Mouse (Mus musculus) CH12.LX (cell line): Measurements from ENCODE around the gene Olfr556. TPM values are rescaled to one million over a fixed set of nuclear protein-coding genes. Genes with fewer than 3 reads are reported as not detected.

ENCODE experiments used
- polyA plus RNA-seq: library from polyadenylated mRNA; unstranded; fragments of >175 nt; gene quantifications from 2 replicates; pipeline ENCODE4 v1.2.1, GENCODE M21; 2012; ENCODE audit warnings: low read depth; ENCODE audit not compliant: insufficient read length
- total RNA-seq, 2 experiments: library from RNA; depleted of rRNA; stranded (reverse); fragments of 300-350 nt in 1 of 2; fragments of >200 nt in 1 of 2; gene quantifications; 2 replicates each; pipeline ENCODE4 v1.2.3; 2012 to 2014

The Olfr556 gene
- total and polyA plus RNA-seq, 3 experiments, result not detected

Other genes starting within 250 kb of the Olfr556 start
Only the 20 nearest of the 27 such genes appear.
- not detected in 2 replicates for gene Olfr545, start 165.3 kb upstream of the Olfr556 start, total RNA-seq (2012; rRNA removed)
- not detected in 2 replicates for gene Olfr545, start 165.3 kb upstream of the Olfr556 start, total RNA-seq (2014; rRNA removed)
- gene Olfr545, start 165.3 kb upstream of the Olfr556 start, polyA plus RNA-seq, result not detected in 2 replicates
- not detected in 2 replicates for gene Olfr547, start 130.2 kb upstream of the Olfr556 start, total RNA-seq (2012; rRNA removed)
- gene Olfr547, start 130.2 kb upstream of the Olfr556 start, total RNA-seq (2014; rRNA removed), result not detected in 2 replicates
- gene Olfr547, start 130.2 kb upstream of the Olfr556 start, polyA plus RNA-seq, result not detected in 2 replicates
- gene Olfr548-ps1, start 124.0 kb upstream of the Olfr556 start, total RNA-seq (2012; rRNA removed), result not detected in 2 replicates
- not detected in 2 replicates for gene Olfr548-ps1, start 124.0 kb upstream of the Olfr556 start, total RNA-seq (2014; rRNA removed)
- not detected in 2 replicates for gene Olfr548-ps1, start 124.0 kb upstream of the Olfr556 start, polyA plus RNA-seq
- gene Olfr549, start 115.0 kb upstream of the Olfr556 start, total RNA-seq (2012; rRNA removed), result not detected in 2 replicates
- gene Olfr549, start 115.0 kb upstream of the Olfr556 start, total RNA-seq (2014; rRNA removed), result not detected in 2 replicates
- gene Olfr549, start 115.0 kb upstream of the Olfr556 start, polyA plus RNA-seq, result not detected in 2 replicates
- gene Trim21, start 99.4 kb upstream of the Olfr556 start, total RNA-seq (2012; rRNA removed), result 10.4 and 10.5 TPM in 2 replicates
- 15.4 and 16.1 TPM in 2 replicates for gene Trim21, start 99.4 kb upstream of the Olfr556 start, total RNA-seq (2014; rRNA removed)
- 16.5 TPM in 2 replicates for gene Trim21, start 99.4 kb upstream of the Olfr556 start, polyA plus RNA-seq
- gene Olfr550, start 93.5 kb upstream of the Olfr556 start, total RNA-seq (2012; rRNA removed), result not detected in 2 replicates
- not detected in 2 replicates for gene Olfr550, start 93.5 kb upstream of the Olfr556 start, total RNA-seq (2014; rRNA removed)
- not detected in 2 replicates for gene Olfr550, start 93.5 kb upstream of the Olfr556 start, polyA plus RNA-seq
- gene Olfr551, start 73.0 kb upstream of the Olfr556 start, total RNA-seq (2012; rRNA removed), result not detected in 2 replicates
- not detected in 2 replicates for gene Olfr551, start 73.0 kb upstream of the Olfr556 start, total RNA-seq (2014; rRNA removed)
- not detected in 2 replicates for gene Olfr551, start 73.0 kb upstream of the Olfr556 start, polyA plus RNA-seq
- not detected in 2 replicates for gene Olfr552, start 67.1 kb upstream of the Olfr556 start, total RNA-seq (2012; rRNA removed)
- gene Olfr552, start 67.1 kb upstream of the Olfr556 start, total RNA-seq (2014; rRNA removed), result not detected in 2 replicates
- 0.16 TPM in 1 of 2 replicates, not detected in the other for gene Olfr552, start 67.1 kb upstream of the Olfr556 start, polyA plus RNA-seq
- not detected in 2 replicates for gene Olfr553, start 46.7 kb upstream of the Olfr556 start, total RNA-seq (2012; rRNA removed)
- gene Olfr553, start 46.7 kb upstream of the Olfr556 start, total RNA-seq (2014; rRNA removed), result not detected in 2 replicates
- gene Olfr553, start 46.7 kb upstream of the Olfr556 start, polyA plus RNA-seq, result not detected in 2 replicates
- gene Olfr554, start 26.5 kb upstream of the Olfr556 start, total RNA-seq (2012; rRNA removed), result not detected in 2 replicates
- gene Olfr554, start 26.5 kb upstream of the Olfr556 start, total RNA-seq (2014; rRNA removed), result not detected in 2 replicates
- gene Olfr554, start 26.5 kb upstream of the Olfr556 start, polyA plus RNA-seq, result not detected in 2 replicates
- gene Olfr555, start 6.1 kb upstream of the Olfr556 start, total RNA-seq (2012; rRNA removed), result not detected in 2 replicates
- gene Olfr555, start 6.1 kb upstream of the Olfr556 start, total RNA-seq (2014; rRNA removed), result not detected in 2 replicates
- gene Olfr555, start 6.1 kb upstream of the Olfr556 start, polyA plus RNA-seq, result not detected in 2 replicates
- 6.5 and 8.1 TPM in 2 replicates for gene Trim68, start 22.4 kb downstream of the Olfr556 start, total RNA-seq (2012; rRNA removed)
- 7.7 and 8.0 TPM in 2 replicates for gene Trim68, start 22.4 kb downstream of the Olfr556 start, total RNA-seq (2014; rRNA removed)
- gene Trim68, start 22.4 kb downstream of the Olfr556 start, polyA plus RNA-seq, result 10.9 and 11.6 TPM in 2 replicates
- gene Olfr557, start 31.0 kb downstream of the Olfr556 start, total RNA-seq (2012; rRNA removed), result not detected in 2 replicates
- not detected in 2 replicates for gene Olfr557, start 31.0 kb downstream of the Olfr556 start, total RNA-seq (2014; rRNA removed)
- gene Olfr557, start 31.0 kb downstream of the Olfr556 start, polyA plus RNA-seq, result not detected in 2 replicates
- gene Olfr558, start 37.3 kb downstream of the Olfr556 start, total RNA-seq (2012; rRNA removed), result not detected in 2 replicates
- not detected in 2 replicates for gene Olfr558, start 37.3 kb downstream of the Olfr556 start, total RNA-seq (2014; rRNA removed)
- gene Olfr558, start 37.3 kb downstream of the Olfr556 start, polyA plus RNA-seq, result not detected in 2 replicates
- gene Olfr33, start 54.2 kb downstream of the Olfr556 start, total RNA-seq (2012; rRNA removed), result not detected in 2 replicates
- gene Olfr33, start 54.2 kb downstream of the Olfr556 start, total RNA-seq (2014; rRNA removed), result not detected in 2 replicates
- not detected in 2 replicates for gene Olfr33, start 54.2 kb downstream of the Olfr556 start, polyA plus RNA-seq
- not detected in 2 replicates for gene Olfr559, start 62.6 kb downstream of the Olfr556 start, total RNA-seq (2012; rRNA removed)
- gene Olfr559, start 62.6 kb downstream of the Olfr556 start, total RNA-seq (2014; rRNA removed), result not detected in 2 replicates
- gene Olfr559, start 62.6 kb downstream of the Olfr556 start, polyA plus RNA-seq, result not detected in 2 replicates
- not detected in 2 replicates for gene Olfr560, start 94.5 kb downstream of the Olfr556 start, total RNA-seq (2012; rRNA removed)
- gene Olfr560, start 94.5 kb downstream of the Olfr556 start, total RNA-seq (2014; rRNA removed), result not detected in 2 replicates
- not detected in 2 replicates for gene Olfr560, start 94.5 kb downstream of the Olfr556 start, polyA plus RNA-seq
- gene Olfr78, start 94.6 kb downstream of the Olfr556 start, total RNA-seq (2012; rRNA removed), result not detected in 2 replicates
- gene Olfr78, start 94.6 kb downstream of the Olfr556 start, total RNA-seq (2014; rRNA removed), result not detected in 2 replicates
- gene Olfr78, start 94.6 kb downstream of the Olfr556 start, polyA plus RNA-seq, result not detected in 2 replicates
- gene Olfr561, start 106.3 kb downstream of the Olfr556 start, total RNA-seq (2012; rRNA removed), result not detected in 2 replicates
- gene Olfr561, start 106.3 kb downstream of the Olfr556 start, total RNA-seq (2014; rRNA removed), result not detected in 2 replicates
- gene Olfr561, start 106.3 kb downstream of the Olfr556 start, polyA plus RNA-seq, result not detected in 2 replicates
- not detected in 2 replicates for gene Olfr564, start 138.6 kb downstream of the Olfr556 start, total RNA-seq (2012; rRNA removed)
- gene Olfr564, start 138.6 kb downstream of the Olfr556 start, total RNA-seq (2014; rRNA removed), result not detected in 2 replicates
- not detected in 2 replicates for gene Olfr564, start 138.6 kb downstream of the Olfr556 start, polyA plus RNA-seq